Mouse (Mus musculus): ENCODE results near the gene Rcl1.

The Rcl1 gene

GRCm38 (mm10) chr19:29151443-29151842 is 50.3 kb downstream of the Rcl1 start:
- DNase-seq (ENCODE audit: low spot score) = no peak

- DNase-seq (ENCODE audit: low spot score) = peak; percentile 39
Observed at GRCm38 (mm10) chr19:29155552-29155951, 54.4 kb downstream of the Rcl1 start.

GRCm38 (mm10) chr19:29156417-29156816 is 55.2 kb downstream of the Rcl1 start:
- DNase-seq (ENCODE audit: low spot score) = no peak

- peak; percentile 21 for DNase-seq (ENCODE audit: low spot score)
Observed at GRCm38 (mm10) chr19:29157678-29158466, 56.7 kb downstream of the Rcl1 start.

- DNase-seq (ENCODE audit: low spot score) = no peak
Observed at GRCm38 (mm10) chr19:29158486-29158885, 57.3 kb downstream of the Rcl1 start.

GRCm38 (mm10) chr19:29163817-29164527 is 62.8 kb downstream of the Rcl1 start:
- DNase-seq (ENCODE audit: low spot score) = no peak

GRCm38 (mm10) chr19:29164528-29165166 is 63.5 kb downstream of the Rcl1 start:
- DNase-seq (ENCODE audit: low spot score) = no peak

GRCm38 (mm10) chr19:29167938-29168337 is 66.8 kb downstream of the Rcl1 start:
- DNase-seq (ENCODE audit: low spot score) = no peak

- DNase-seq (ENCODE audit: low spot score) = no peak
Observed at GRCm38 (mm10) chr19:29180336-29180735, 79.2 kb downstream of the Rcl1 start.

- no peak for DNase-seq (ENCODE audit: low spot score)
Observed at GRCm38 (mm10) chr19:29182166-29182565, 81.0 kb downstream of the Rcl1 start.

- no peak for DNase-seq (ENCODE audit: low spot score)
Observed at GRCm38 (mm10) chr19:29185122-29185521, 83.9 kb downstream of the Rcl1 start.

GRCm38 (mm10) chr19:29185552-29186232 is 84.5 kb downstream of the Rcl1 start:
- no peak for DNase-seq (ENCODE audit: low spot score)

- no peak for DNase-seq (ENCODE audit: low spot score)
Observed at GRCm38 (mm10) chr19:29188879-29189278, 87.7 kb downstream of the Rcl1 start.

All from lung, postnatal 25 days (tissue).